In genomic region chr7:112185226-112185745, GRCm38 (mm10) we compare ENCODE assay signal across 10 mouse cellular contexts. TPM values are rescaled to one million over a fixed set of nuclear protein-coding genes. Genes with fewer than 3 reads are reported as not detected.
DNase-seq lines count a peak whose midpoint lies in the region; ATAC-seq lines count a peak whose summit lies in the region.
"Had no signal": no experiment of that assay in that cellular context is flagged by ENCODE, and none has a peak within 500 bp of the region (broad histone marks: within the 10 kb centered on the region; RNA-seq: fewer than 3 reads in every experiment).

No protein-coding gene starts in this region.

- peak; percentile 31 to 39 for DNase-seq in heart, adult 9 months (ENCODE audit: low spot score in 2 of 2)
- DNase-seq in Muller cell, postnatal 12 days (ENCODE audit: inconsistent ontology term) = peak; percentile 60
- DNase-seq in cerebellum, adult 11-12 months = peak; percentile 90
- peak; percentile 45 to 68 for DNase-seq in gastrocnemius, postnatal 36 days
- DNase-seq in testis, postnatal 14 days (ENCODE audit: low spot score) = no peak
- no peak for DNase-seq in layer of hippocampus, adult 18-20 months (ENCODE audit: low spot score in 2 of 2)

- WGBS in heart, embryonic 11.5 days (ENCODE audit: insufficient replicate concordance) = 62% methylated on average over 9 of the region's 9 CpGs

- no peak overlapping the region for H3K9ac ChIP-seq in heart, embryonic 11.5 days (ENCODE audit: low read depth, low read length)

- H3K27ac ChIP-seq in heart, embryonic 11.5 days (ENCODE audit: low read depth, low read length) = no peak overlapping the region
- H3K27ac ChIP-seq: macrophage had no signal

- H3K4me3 ChIP-seq in heart, embryonic 11.5 days (ENCODE audit: low read depth, low read length) = no peak overlapping the region
- H3K4me3 ChIP-seq: myocyte had no signal

- H3K9me3 ChIP-seq in heart, embryonic 11.5 days (replicated peaks; ENCODE audit: control insufficient read depth, low read length) = no peaks in the 10 kb centered on the region

- no peaks in the 10 kb centered on the region for H3K36me3 ChIP-seq in heart, embryonic 11.5 days (ENCODE audit: control insufficient read depth, insufficient read depth, low read length)

- peaks cover 14% of the 10 kb centered on the region for H3K4me1 ChIP-seq in heart, embryonic 11.5 days (ENCODE audit: control insufficient read depth, insufficient read depth, low read length)

- ATAC-seq in heart, embryonic 11.5 days (replicated peaks; ENCODE audit: insufficient number of reproducible peaks, low FRiP score, low TSS enrichment) = no peak
- ATAC-seq in inflammation-experienced regulatory T-cells, adult 6 months = no peak

- no peaks in the 10 kb centered on the region for H3K27me3 ChIP-seq in heart, embryonic 11.5 days (ENCODE audit: control insufficient read depth, insufficient read depth, low read length)

- H3K4me2 ChIP-seq in heart, embryonic 11.5 days = no peak overlapping the region

- intact Hi-C loops in gastrocnemius, postnatal 36 days (cut with DNase I) = loop anchor here (5.0 kb wide), 1 partner anchor 102 kb away; no protein-coding TSS in a partner anchor

RNA-seq across cellular contexts. Expression of gene Dkk3, which starts 26.4 kb away (rescaled TPM):
- 72.4 and 97.5 TPM in 2 replicates for polyA plus RNA-seq in heart, embryonic 11.5 days (2014; fragmentation: Nextera tagmentation; extraction: Ambion mirVana)
- total RNA-seq in gastrocnemius, postnatal 36 days (2021) = 1 to 10 TPM; 1.6 to 2.5 TPM
- polyA plus RNA-seq in inflammation-experienced regulatory T-cells, adult 6 months (2017; shearing (Covaris generic)) = 1 to 10 TPM in 1 of 3 experiments, under 1 TPM in 2; 0.10 to 2.1 (median 0.66) TPM
- total RNA-seq in layer of hippocampus, adult 18-20 months (2021) = 100 to 1,000 TPM; 283 to 293 TPM
- polyA plus RNA-seq: macrophage had no signal

RNA-seq across cellular contexts. Expression of gene Mical2, which starts 40.4 kb away (rescaled TPM):
- polyA plus RNA-seq in heart, embryonic 11.5 days (2014; fragmentation: Nextera tagmentation; extraction: Ambion mirVana) = 117 and 132 TPM in 2 replicates
- 100 to 1,000 TPM; 194 to 214 TPM for total RNA-seq in gastrocnemius, postnatal 36 days (2021)
- 1 to 10 TPM; 1.5 to 5.7 (median 1.7) TPM for polyA plus RNA-seq in inflammation-experienced regulatory T-cells, adult 6 months (2017; shearing (Covaris generic))
- total RNA-seq in layer of hippocampus, adult 18-20 months (2021) = 100 to 1,000 TPM; 611 to 639 TPM

Comparison
In these comparisons a context has a peak if more than half of its experiments do, and no peak if none do; other contexts are left out.
1. DNase-seq: peak in heart, adult 9 months (2 of 2), Muller cell, postnatal 12 days (single experiment), cerebellum, adult 11-12 months (single experiment) and gastrocnemius, postnatal 36 days (2 of 2); none in testis, postnatal 14 days (single experiment) and layer of hippocampus, adult 18-20 months (0 of 2).
2. RNA of gene Dkk3, which starts 26.4 kb away (total RNA-seq): 283 to 293 TPM in layer of hippocampus, adult 18-20 months; 1.6 to 2.5 TPM in gastrocnemius, postnatal 36 days; every median in the first group is over 10 times any median in the second.